Mouse (Mus musculus): Measurements from ENCODE around the gene Lhx5. TPM values are rescaled to one million over a fixed set of nuclear protein-coding genes. Genes with fewer than 3 reads are reported as not detected.
A peak's percentile ranks its signal among the peaks of the same experiment; 100 is the strongest.

Gene Lhx5
- polyA plus RNA-seq, 1 experiment from 2014 or later: 0.11 TPM

- no peaks in the 10 kb centered on the region for H3K9me3 ChIP-seq (replicated peaks; ENCODE audit: control insufficient read depth, low read length)
- WGBS (ENCODE audit: insufficient replicate concordance): 14% methylated on average over 13 of the region's 13 CpGs
- ATAC-seq (replicated peaks; ENCODE audit: insufficient number of reproducible peaks, low FRiP score, low TSS enrichment): no peak
- H3K4me1 ChIP-seq (ENCODE audit: control insufficient read depth, insufficient read depth, low read length): peaks cover 6% of the 10 kb centered on the region
- no peaks in the 10 kb centered on the region for H3K36me3 ChIP-seq (ENCODE audit: control insufficient read depth, insufficient read depth, low read length)
- H3K4me2 ChIP-seq: peak within 1 kb of the TSS; percentile 33; the same call in 1 of the 2 replicates
- no peak within 1 kb of the TSS for H3K4me3 ChIP-seq (ENCODE audit: low read depth, low read length)
- H3K9ac ChIP-seq (ENCODE audit: low read depth, low read length): no peak within 1 kb of the TSS
- no peaks in the 10 kb centered on the region; the same call in 1 of the 2 replicates for H3K27me3 ChIP-seq (ENCODE audit: control insufficient read depth, insufficient read depth, low read length)
- H3K27ac ChIP-seq (ENCODE audit: low read depth, low read length): no peak within 1 kb of the TSS
Observed at GRCm38 (mm10) chr5:120476296-120476695, 44.8 kb downstream of the Lhx5 start, which contains the start of gene Sds. Sds (plus strand) TSS chr5:120476526.

- Histone ChIP-seq H3K27me3 (ENCODE audit: control insufficient read depth, insufficient read depth, low read length) (no peaks in the 10 kb centered on the region; the same call in 1 of the 2 replicates), H3K27ac (ENCODE audit: low read depth, low read length) (no peak overlapping the region), H3K4me3 (ENCODE audit: low read depth, low read length) (no peak overlapping the region), H3K9me3 (replicated peaks; ENCODE audit: control insufficient read depth, low read length) (no peaks in the 10 kb centered on the region), H3K36me3 (ENCODE audit: control insufficient read depth, insufficient read depth, low read length) (no peaks in the 10 kb centered on the region), H3K4me1 (ENCODE audit: control insufficient read depth, insufficient read depth, low read length) (peaks cover 6% of the 10 kb centered on the region), H3K9ac (ENCODE audit: low read depth, low read length) (no peak overlapping the region), H3K4me2 (no peak overlapping the region)
- WGBS (ENCODE audit: insufficient replicate concordance): 87% methylated on average over 5 of the region's 5 CpGs
- no peak for ATAC-seq (replicated peaks; ENCODE audit: insufficient number of reproducible peaks, low FRiP score, low TSS enrichment)
Observed at GRCm38 (mm10) chr5:120477993-120478392, 46.5 kb downstream of the Lhx5 start.

GRCm38 (mm10) chr5:120479538-120479937 is 48.0 kb downstream of the Lhx5 start:
- no peak overlapping the region for H3K9ac ChIP-seq (ENCODE audit: low read depth, low read length)
- no peaks in the 10 kb centered on the region for H3K36me3 ChIP-seq (ENCODE audit: control insufficient read depth, insufficient read depth, low read length)
- H3K9me3 ChIP-seq (replicated peaks; ENCODE audit: control insufficient read depth, low read length): no peaks in the 10 kb centered on the region
- 57% methylated on average over 4 of the region's 4 CpGs for WGBS (ENCODE audit: insufficient replicate concordance)
- no peaks in the 10 kb centered on the region; the same call in 1 of the 2 replicates for H3K27me3 ChIP-seq (ENCODE audit: control insufficient read depth, insufficient read depth, low read length)
- H3K4me1 ChIP-seq (ENCODE audit: control insufficient read depth, insufficient read depth, low read length): peaks cover 6% of the 10 kb centered on the region
- H3K27ac ChIP-seq (ENCODE audit: low read depth, low read length): no peak overlapping the region
- no peak overlapping the region for H3K4me2 ChIP-seq
- no peak overlapping the region for H3K4me3 ChIP-seq (ENCODE audit: low read depth, low read length)
- no peak for ATAC-seq (replicated peaks; ENCODE audit: insufficient number of reproducible peaks, low FRiP score, low TSS enrichment)

- H3K27me3 ChIP-seq (ENCODE audit: control insufficient read depth, insufficient read depth, low read length): no peaks in the 10 kb centered on the region; the same call in 1 of the 2 replicates
- no peak overlapping the region for H3K27ac ChIP-seq (ENCODE audit: low read depth, low read length)
- no peak overlapping the region for H3K4me2 ChIP-seq
- no peak overlapping the region for H3K9ac ChIP-seq (ENCODE audit: low read depth, low read length)
- 77% methylated on average over 9 of the region's 9 CpGs for WGBS (ENCODE audit: insufficient replicate concordance)
- no peaks in the 10 kb centered on the region for H3K9me3 ChIP-seq (replicated peaks; ENCODE audit: control insufficient read depth, low read length)
- H3K4me1 ChIP-seq (ENCODE audit: control insufficient read depth, insufficient read depth, low read length): peaks cover 3% of the 10 kb centered on the region; the same call in 1 of the 2 replicates
- no peak for ATAC-seq (replicated peaks; ENCODE audit: insufficient number of reproducible peaks, low FRiP score, low TSS enrichment)
- no peak overlapping the region for H3K4me3 ChIP-seq (ENCODE audit: low read depth, low read length)
- peaks cover 5% of the 10 kb centered on the region; the same call in 1 of the 2 replicates for H3K36me3 ChIP-seq (ENCODE audit: control insufficient read depth, insufficient read depth, low read length)
Observed at GRCm38 (mm10) chr5:120481205-120481604, 49.7 kb downstream of the Lhx5 start.

- peaks cover 10% of the 10 kb centered on the region; the same call in 1 of the 2 replicates for H3K36me3 ChIP-seq (ENCODE audit: control insufficient read depth, insufficient read depth, low read length)
- H3K4me3 ChIP-seq (ENCODE audit: low read depth, low read length): no peak overlapping the region
- no peaks in the 10 kb centered on the region for H3K27me3 ChIP-seq (ENCODE audit: control insufficient read depth, insufficient read depth, low read length)
- no peak for ATAC-seq (replicated peaks; ENCODE audit: insufficient number of reproducible peaks, low FRiP score, low TSS enrichment)
- H3K9ac ChIP-seq (ENCODE audit: low read depth, low read length): no peak overlapping the region
- no peak overlapping the region for H3K4me2 ChIP-seq
- no peaks in the 10 kb centered on the region for H3K9me3 ChIP-seq (replicated peaks; ENCODE audit: control insufficient read depth, low read length)
- no peaks in the 10 kb centered on the region for H3K4me1 ChIP-seq (ENCODE audit: control insufficient read depth, insufficient read depth, low read length)
- H3K27ac ChIP-seq (ENCODE audit: low read depth, low read length): no peak overlapping the region
- 77% methylated on average over 19 of the region's 19 CpGs for WGBS (ENCODE audit: insufficient replicate concordance)
Observed at GRCm38 (mm10) chr5:120483399-120483798, 51.9 kb downstream of the Lhx5 start.

- ATAC-seq (replicated peaks; ENCODE audit: insufficient number of reproducible peaks, low FRiP score, low TSS enrichment): no peak
- Histone ChIP-seq H3K27ac (ENCODE audit: low read depth, low read length) (no peak overlapping the region), H3K9ac (ENCODE audit: low read depth, low read length) (no peak overlapping the region), H3K4me3 (ENCODE audit: low read depth, low read length) (no peak overlapping the region), H3K4me1 (ENCODE audit: control insufficient read depth, insufficient read depth, low read length) (no peaks in the 10 kb centered on the region), H3K27me3 (ENCODE audit: control insufficient read depth, insufficient read depth, low read length) (no peaks in the 10 kb centered on the region), H3K9me3 (replicated peaks; ENCODE audit: control insufficient read depth, low read length) (no peaks in the 10 kb centered on the region), H3K4me2 (no peak overlapping the region), H3K36me3 (ENCODE audit: control insufficient read depth, insufficient read depth, low read length) (peaks cover 10% of the 10 kb centered on the region; the same call in 1 of the 2 replicates)
- WGBS (ENCODE audit: insufficient replicate concordance): 84% methylated on average over 8 of the region's 8 CpGs
Observed at GRCm38 (mm10) chr5:120487844-120488243, 56.3 kb downstream of the Lhx5 start.

GRCm38 (mm10) chr5:120490679-120491192 is 59.2 kb downstream of the Lhx5 start:
- Histone ChIP-seq H3K9me3 (replicated peaks; ENCODE audit: control insufficient read depth, low read length) (no peaks in the 10 kb centered on the region), H3K27me3 (ENCODE audit: control insufficient read depth, insufficient read depth, low read length) (no peaks in the 10 kb centered on the region), H3K4me2 (no peak overlapping the region), H3K4me3 (ENCODE audit: low read depth, low read length) (no peak overlapping the region), H3K9ac (ENCODE audit: low read depth, low read length) (no peak overlapping the region), H3K4me1 (ENCODE audit: control insufficient read depth, insufficient read depth, low read length) (no peaks in the 10 kb centered on the region), H3K27ac (ENCODE audit: low read depth, low read length) (no peak overlapping the region), H3K36me3 (ENCODE audit: control insufficient read depth, insufficient read depth, low read length) (peaks cover 7% of the 10 kb centered on the region; the same call in 1 of the 2 replicates)
- no peak for ATAC-seq (replicated peaks; ENCODE audit: insufficient number of reproducible peaks, low FRiP score, low TSS enrichment)
- WGBS (ENCODE audit: insufficient replicate concordance): 58% methylated on average over 8 of the region's 8 CpGs

All from heart, embryonic 11.5 days (tissue).